Mouse (Mus musculus) G1E (cell line): ENCODE data around the gene Vapa. TPM values are rescaled to one million over a fixed set of nuclear protein-coding genes. Genes with fewer than 3 reads are reported as not detected.
A peak's percentile ranks its signal among the peaks of the same experiment; 100 is the strongest.

Source experiments
- ATAC-seq: 2 replicates; pipeline ENCODE4 v1.8.0; 2016; ENCODE audit warnings: mild to moderate bottlenecking; ENCODE audit not compliant: insufficient number of reproducible peaks, poor library complexity, low FRiP score, severe bottlenecking; ENCODE audit errors: extremely low read depth
- DNase-seq: peaks from one replicate; pipeline ENCODE4 v3.0.0; 2012; ENCODE audit warnings: low spot score
- H3K27me3 ChIP-seq: 2 replicates; pipeline ENCODE4 v1.6.1; 2012; ENCODE audit warnings: mild to moderate bottlenecking, low read length, inconsistent platforms; ENCODE audit not compliant: insufficient read depth
- H3K36me3 ChIP-seq: replicated peaks from 2 replicates; pipeline ENCODE3; 2012; ENCODE audit warnings: mild to moderate bottlenecking, inconsistent platforms
- H3K4me1 ChIP-seq: 2 replicates; pipeline ENCODE4 v1.6.1; 2012; ENCODE audit warnings: low read depth, low read length, inconsistent platforms, mixed read lengths; ENCODE audit not compliant: insufficient read depth
- H3K4me3 ChIP-seq: 2 replicates; pipeline ENCODE4 v1.5.1; 2012; ENCODE audit warnings: low read depth, mild to moderate bottlenecking, inconsistent platforms, low read length, moderate library complexity, mixed read lengths
- H3K9me3 ChIP-seq: replicated peaks from 2 replicates; pipeline ENCODE4 v1.6.1; 2012; ENCODE audit warnings: inconsistent platforms
- CTCF ChIP-seq: IDR thresholded peaks from 2 replicates; pipeline ENCODE4 v1.5.1; 2012; ENCODE audit warnings: low read depth, low read length, inconsistent platforms, mixed read lengths
- GATA1 ChIP-seq: IDR thresholded peaks from 2 replicates; pipeline ENCODE4 v1.6.1; 2012; ENCODE audit warnings: borderline replicate concordance, low read length, inconsistent platforms, mixed read lengths
- GATA2 ChIP-seq: IDR thresholded peaks from 2 replicates; pipeline ENCODE4 v1.6.1; 2012; ENCODE audit warnings: low read depth, low read length, inconsistent platforms, borderline replicate concordance
- POLR2AphosphoS5 ChIP-seq: IDR thresholded peaks from 2 replicates; pipeline ENCODE4 v1.6.1; 2012; ENCODE audit warnings: low read depth, low read length, inconsistent platforms; ENCODE audit not compliant: insufficient replicate concordance
- TAL1 ChIP-seq: conservative IDR thresholded peaks from 2 replicates; pipeline ENCODE4 v1.6.1; 2012; ENCODE audit warnings: low read depth, low read length, inconsistent platforms, mixed read lengths
- polyA plus RNA-seq: library from polyadenylated mRNA; stranded (reverse); fragments of >175 nt; gene quantifications from 2 replicates; pipeline ENCODE4 v1.2.3, GENCODE M21; 2012
- total RNA-seq, 2 experiments: library from RNA; stranded (forward) in 1 of 2; stranded (reverse) in 1 of 2; fragments of 200-1000 nt in 1 of 2; fragments of >200 nt in 1 of 2; fragmentation: Nextera tagmentation in 1 of 2; gene quantifications; 2 replicates each; pipeline ENCODE4 v1.2.3; 2014 to 2017

Vapa gene
- total and polyA plus RNA-seq, 3 experiments: 130 to 174 (median 148) TPM

GRCm38 (mm10) chr17:65614431-65614830 lies 1.1 kb upstream of the Vapa start:
- Histone ChIP-seq H3K4me1 (peaks cover 31% of the 10 kb centered on the region), H3K36me3 (peaks cover 8% of the 10 kb centered on the region), H3K27me3 (no peaks in the 10 kb centered on the region), H3K4me3 (peak overlapping the region; percentile 97), H3K9me3 (no peaks in the 10 kb centered on the region)
- TF ChIP-seq TAL1: no peak
- no peak for TF ChIP-seq GATA1
- no peak for TF ChIP-seq POLR2AphosphoS5
- TF ChIP-seq GATA2: no peak
- TF ChIP-seq CTCF: no peak
- DNase-seq: no peak
- no peak for ATAC-seq

- DNase-seq (no peak), ATAC-seq (no peak)
- no peaks in the 10 kb centered on the region for H3K27me3 ChIP-seq
- peaks cover 45% of the 10 kb centered on the region for H3K4me1 ChIP-seq
- TF ChIP-seq POLR2AphosphoS5 (no peak), GATA2 (no peak), CTCF (no peak), GATA1 (no peak), TAL1 (no peak)
- H3K4me3 ChIP-seq: peak overlapping the region; percentile 97
- peaks cover 15% of the 10 kb centered on the region for H3K36me3 ChIP-seq
- no peaks in the 10 kb centered on the region for H3K9me3 ChIP-seq
Measured at GRCm38 (mm10) chr17:65613142-65613462, 253 bp downstream of the Vapa start.

- Histone ChIP-seq H3K27me3 (no peaks in the 10 kb centered on the region), H3K4me3 (peak overlapping the region; percentile 97), H3K36me3 (peaks cover 19% of the 10 kb centered on the region), H3K4me1 (peaks cover 50% of the 10 kb centered on the region), H3K9me3 (no peaks in the 10 kb centered on the region)
- ATAC-seq: no peak
- DNase-seq: peak; percentile 46
- no peak for TF ChIP-seq GATA1
- TF ChIP-seq POLR2AphosphoS5: no peak
- no peak for TF ChIP-seq TAL1
- TF ChIP-seq GATA2: no peak
- no peak for TF ChIP-seq CTCF
Measured at GRCm38 (mm10) chr17:65612391-65613141, 789 bp downstream of the Vapa start.

GRCm38 (mm10) chr17:65611721-65612120 lies 1.6 kb downstream of the Vapa start:
- no peak for TF ChIP-seq GATA2
- no peak for TF ChIP-seq TAL1
- TF ChIP-seq CTCF: no peak
- no peak for TF ChIP-seq GATA1
- no peak for TF ChIP-seq POLR2AphosphoS5
- peaks cover 58% of the 10 kb centered on the region for H3K4me1 ChIP-seq
- DNase-seq (no peak), ATAC-seq (no peak)
- no peaks in the 10 kb centered on the region for H3K27me3 ChIP-seq
- H3K9me3 ChIP-seq: no peaks in the 10 kb centered on the region
- peak overlapping the region; percentile 97 for H3K4me3 ChIP-seq
- H3K36me3 ChIP-seq: peaks cover 22% of the 10 kb centered on the region

- ATAC-seq (peak; percentile 18), DNase-seq (no peak)
- H3K4me1 ChIP-seq: peaks cover 70% of the 10 kb centered on the region
- H3K36me3 ChIP-seq: peaks cover 25% of the 10 kb centered on the region
- no peak for TF ChIP-seq CTCF
- TF ChIP-seq TAL1: peak; percentile 70
- no peak for TF ChIP-seq GATA2
- no peaks in the 10 kb centered on the region for H3K27me3 ChIP-seq
- H3K4me3 ChIP-seq: no peak overlapping the region; the same call in 1 of the 2 replicates
- H3K9me3 ChIP-seq: no peaks in the 10 kb centered on the region
Measured at GRCm38 (mm10) chr17:65608743-65609142, 4.6 kb downstream of the Vapa start.

GRCm38 (mm10) chr17:65608312-65608687 lies 5.1 kb downstream of the Vapa start:
- Histone ChIP-seq H3K4me3 (peak overlapping the region; percentile 29; the same call in 1 of the 2 replicates), H3K9me3 (no peaks in the 10 kb centered on the region), H3K36me3 (peaks cover 25% of the 10 kb centered on the region), H3K4me1 (peaks cover 71% of the 10 kb centered on the region), H3K27me3 (no peaks in the 10 kb centered on the region)
- TF ChIP-seq TAL1: no peak
- TF ChIP-seq GATA1: no peak
- no peak for TF ChIP-seq POLR2AphosphoS5
- TF ChIP-seq CTCF: no peak
- TF ChIP-seq GATA2: no peak
- ATAC-seq (no peak), DNase-seq (no peak)

- no peaks in the 10 kb centered on the region for H3K9me3 ChIP-seq
- DNase-seq (no peak), ATAC-seq (no peak)
- H3K27me3 ChIP-seq: no peaks in the 10 kb centered on the region
- H3K4me3 ChIP-seq: peak overlapping the region; percentile 29; the same call in 1 of the 2 replicates
- H3K4me1 ChIP-seq: peaks cover 76% of the 10 kb centered on the region
- TF ChIP-seq POLR2AphosphoS5 (no peak), GATA2 (no peak), GATA1 (no peak), TAL1 (no peak), CTCF (no peak)
- H3K36me3 ChIP-seq: peaks cover 25% of the 10 kb centered on the region
Measured at GRCm38 (mm10) chr17:65607574-65608311, 5.6 kb downstream of the Vapa start.
